Mouse (Mus musculus) olfactory bulb, adult 2 months (tissue): ENCODE data around the gene Prdm15.

Experiments used
- CTCF ChIP-seq: fragments of 200-500 bp; IDR thresholded peaks from 2 replicates; pipeline ENCODE4 v1.5.1; 2012; ENCODE audit warnings: low read depth, mild to moderate bottlenecking, low read length, moderate library complexity; ENCODE audit not compliant: insufficient read depth
- POLR2A ChIP-seq: fragments of 200-500 bp; IDR thresholded peaks from 2 replicates; pipeline ENCODE4 v1.6.1; 2012; ENCODE audit warnings: mild to moderate bottlenecking, low read depth, low read length, moderate library complexity; ENCODE audit not compliant: insufficient read depth

- TF ChIP-seq POLR2A: no peak
- no peak for TF ChIP-seq CTCF
Observed at GRCm38 (mm10) chr16:97756460-97756859, 95.2 kb downstream of the Prdm15 start.
